Mouse (Mus musculus): Measurements from ENCODE around the gene Wdr17.

- no peak for TF ChIP-seq MAFK (IDR thresholded peaks at IDR 0.05; ENCODE audit: insufficient read depth, low read depth, low read length)
- no peak for TF ChIP-seq ZC3H11A (IDR thresholded peaks at IDR 0.05; ENCODE audit: borderline replicate concordance, low read depth, low read length)
- TF ChIP-seq HCFC1 (IDR thresholded peaks at IDR 0.05; ENCODE audit: borderline replicate concordance, insufficient read depth, low read length) = no peak
- TF ChIP-seq CHD2 (IDR thresholded peaks at IDR 0.05; ENCODE audit: low read depth, low read length) = no peak
Observed at GRCm38 (mm10) chr8:54581436-54581835, 305.5 kb downstream of the Wdr17 start.

All from ES-E14 (cell line).